Mouse (Mus musculus) intestine, embryonic 15.5 days (tissue): ENCODE data around the gene 9430097D07Rik. TPM values are rescaled to one million over a fixed set of nuclear protein-coding genes. Genes with fewer than 3 reads are reported as not detected.
A peak's percentile ranks its signal among the peaks of the same experiment; 100 is the strongest.

Experiments
- ATAC-seq: fragments of 200-750 bp; cut with Nextera tagmentation; 2 replicates; pipeline ENCODE4 v1.8.0; 2017; ENCODE audit warnings: moderate TSS enrichment, moderate library complexity
- H3K27ac ChIP-seq: fragments of 300-500 bp; sonication (generic); 2 replicates; pipeline ENCODE4 v1.5.1; 2015; ENCODE audit warnings: mild to moderate bottlenecking, inconsistent platforms
- H3K27me3 ChIP-seq: fragments of 300-500 bp; sonication (generic); replicated peaks from 2 replicates; pipeline ENCODE4 v1.6.1; 2015; ENCODE audit warnings: inconsistent platforms
- H3K36me3 ChIP-seq: fragments of 300-500 bp; sonication (generic); 2 replicates; pipeline ENCODE4 v1.6.1; 2015; ENCODE audit warnings: inconsistent platforms
- H3K4me1 ChIP-seq: fragments of 300-500 bp; sonication (generic); replicated peaks from 2 replicates; pipeline ENCODE4 v1.6.1; 2015; ENCODE audit warnings: inconsistent platforms
- H3K4me2 ChIP-seq: fragments of 300-500 bp; sonication (generic); replicated peaks from 2 replicates; pipeline ENCODE4 v1.6.1; 2015; ENCODE audit warnings: mild to moderate bottlenecking, inconsistent platforms
- H3K4me3 ChIP-seq: fragments of 300-500 bp; sonication (generic); replicated peaks from 2 replicates; pipeline ENCODE4 v1.5.1; 2015; ENCODE audit warnings: inconsistent platforms
- H3K9ac ChIP-seq: fragments of 300-500 bp; sonication (generic); 2 replicates; pipeline ENCODE4 v1.6.1; 2015; ENCODE audit warnings: inconsistent platforms
- H3K9me3 ChIP-seq: fragments of 300-500 bp; sonication (generic); 2 replicates; pipeline ENCODE4 v1.6.1; 2016; ENCODE audit warnings: inconsistent platforms
- WGBS: fragments of 180-500 bp; shearing (Covaris S2); methylation state at CpG from one replicate; pipeline ENCODE4 v1.1.7; 2015; 5-methylcytosine and 5-hydroxymethylcytosine counted together
- polyA plus RNA-seq: library from polyadenylated mRNA; unstranded; fragments of >200 nt; fragmentation: Nextera tagmentation; extraction: Ambion mirVana; gene quantifications from 2 replicates; pipeline ENCODE4 v1.2.1, GENCODE M21; 2015

The 9430097D07Rik gene
- polyA plus RNA-seq, 1 experiment from 2014 or later: not detected

GRCm38 (mm10) chr2:32589213-32589795 lies 13.8 kb upstream of the 9430097D07Rik start:
- Histone ChIP-seq H3K27ac (no peak overlapping the region), H3K4me1 (peaks cover 14% of the 10 kb centered on the region; the same call in 1 of the 2 replicates), H3K27me3 (no peaks in the 10 kb centered on the region), H3K36me3 (no peaks in the 10 kb centered on the region), H3K9me3 (no peaks in the 10 kb centered on the region), H3K4me2 (no peak overlapping the region; the same call in 1 of the 2 replicates), H3K4me3 (no peak overlapping the region), H3K9ac (no peak overlapping the region)
- ATAC-seq: no peak
- WGBS: 68% methylated on average over 11 of the region's 11 CpGs

DNA sequence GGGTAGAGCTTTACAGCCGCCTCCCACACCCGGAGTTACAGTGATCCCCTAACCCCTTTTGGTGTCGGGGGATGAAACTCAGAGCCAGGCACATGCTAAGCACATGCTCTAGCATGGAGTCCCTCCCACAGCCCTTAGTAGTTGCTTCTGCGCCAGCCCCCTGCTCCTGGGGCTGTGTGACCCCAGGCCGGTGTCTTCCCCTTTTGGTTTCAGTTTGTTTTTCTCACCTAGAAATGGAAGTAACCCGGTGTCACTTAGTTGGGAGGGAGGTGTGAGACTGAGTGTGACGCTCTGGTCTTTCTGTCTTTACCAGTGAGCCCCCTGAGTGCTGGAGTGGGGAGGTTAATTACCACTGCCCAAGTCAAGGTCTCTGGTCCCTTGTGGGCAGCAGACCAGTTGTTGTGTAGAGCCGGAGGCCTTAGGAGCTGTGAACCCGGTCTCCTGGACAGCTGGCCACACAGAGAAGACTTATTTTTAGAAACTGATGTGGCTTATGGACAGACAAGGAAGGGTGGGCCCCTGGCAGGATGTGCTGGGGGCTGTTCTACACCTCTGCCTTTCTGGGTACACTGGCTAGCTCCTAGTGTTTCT lies 12.3 kb upstream of the 9430097D07Rik start:
- Histone ChIP-seq H3K9ac (peak overlapping the region; percentile 59), H3K27ac (no peak overlapping the region), H3K36me3 (no peaks in the 10 kb centered on the region), H3K4me2 (peak overlapping the region; percentile 75), H3K9me3 (no peaks in the 10 kb centered on the region), H3K4me3 (peak overlapping the region; percentile 52), H3K27me3 (no peaks in the 10 kb centered on the region), H3K4me1 (peaks cover 17% of the 10 kb centered on the region; the same call in 1 of the 2 replicates)
- 32% methylated on average over 9 of the region's 9 CpGs for WGBS
- ATAC-seq: no peak

DNA sequence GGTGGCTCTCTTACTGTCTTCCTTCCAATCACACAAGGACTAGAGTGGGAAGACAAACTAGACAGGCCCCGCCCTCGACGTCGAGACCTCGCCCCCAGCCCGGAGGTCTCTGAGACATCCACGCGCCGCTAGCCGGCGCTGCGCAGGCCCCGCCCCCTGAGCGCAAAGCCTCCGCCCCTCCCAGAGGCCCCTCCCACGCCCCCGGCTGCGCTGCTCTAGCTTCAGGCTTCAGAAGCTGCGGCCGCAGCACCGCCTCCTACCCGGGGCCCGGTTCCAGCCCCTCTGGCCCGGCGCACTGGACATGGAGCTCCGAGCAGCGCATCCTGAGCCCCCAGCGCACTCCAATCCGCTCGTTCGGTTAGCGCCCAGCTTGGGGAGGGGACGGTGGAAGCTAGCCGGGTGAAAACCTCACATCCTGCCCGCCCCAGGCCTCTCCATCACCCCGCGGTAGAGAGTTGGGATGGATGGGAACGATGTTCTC lies 11.4 kb upstream of the 9430097D07Rik start, which contains the start of gene St6galnac4:
TSS of gene St6galnac4 (plus strand) at position 225 of the 481 bp plus-strand sequence.
- Histone ChIP-seq H3K4me3 (peak within 1 kb of the TSS; percentile 52), H3K9me3 (no peaks in the 10 kb centered on the region), H3K4me1 (peaks cover 17% of the 10 kb centered on the region; the same call in 1 of the 2 replicates), H3K36me3 (no peaks in the 10 kb centered on the region), H3K4me2 (peak within 1 kb of the TSS; percentile 75), H3K27me3 (no peaks in the 10 kb centered on the region), H3K9ac (peak within 1 kb of the TSS; percentile 59), H3K27ac (peak within 1 kb of the TSS; percentile 72)
- under 1% methylated on average over 36 of the region's 38 CpGs for WGBS
- peak; percentile 92 for ATAC-seq

GRCm38 (mm10) chr2:32585149-32585714 lies 9.7 kb upstream of the 9430097D07Rik start:
- ATAC-seq: no peak
- Histone ChIP-seq H3K9me3 (no peaks in the 10 kb centered on the region), H3K4me1 (peaks cover 17% of the 10 kb centered on the region; the same call in 1 of the 2 replicates), H3K27ac (no peak overlapping the region), H3K4me3 (no peak overlapping the region), H3K4me2 (no peak overlapping the region), H3K36me3 (no peaks in the 10 kb centered on the region), H3K9ac (no peak overlapping the region), H3K27me3 (no peaks in the 10 kb centered on the region)
- 86% methylated on average over 7 of the region's 7 CpGs for WGBS

DNA sequence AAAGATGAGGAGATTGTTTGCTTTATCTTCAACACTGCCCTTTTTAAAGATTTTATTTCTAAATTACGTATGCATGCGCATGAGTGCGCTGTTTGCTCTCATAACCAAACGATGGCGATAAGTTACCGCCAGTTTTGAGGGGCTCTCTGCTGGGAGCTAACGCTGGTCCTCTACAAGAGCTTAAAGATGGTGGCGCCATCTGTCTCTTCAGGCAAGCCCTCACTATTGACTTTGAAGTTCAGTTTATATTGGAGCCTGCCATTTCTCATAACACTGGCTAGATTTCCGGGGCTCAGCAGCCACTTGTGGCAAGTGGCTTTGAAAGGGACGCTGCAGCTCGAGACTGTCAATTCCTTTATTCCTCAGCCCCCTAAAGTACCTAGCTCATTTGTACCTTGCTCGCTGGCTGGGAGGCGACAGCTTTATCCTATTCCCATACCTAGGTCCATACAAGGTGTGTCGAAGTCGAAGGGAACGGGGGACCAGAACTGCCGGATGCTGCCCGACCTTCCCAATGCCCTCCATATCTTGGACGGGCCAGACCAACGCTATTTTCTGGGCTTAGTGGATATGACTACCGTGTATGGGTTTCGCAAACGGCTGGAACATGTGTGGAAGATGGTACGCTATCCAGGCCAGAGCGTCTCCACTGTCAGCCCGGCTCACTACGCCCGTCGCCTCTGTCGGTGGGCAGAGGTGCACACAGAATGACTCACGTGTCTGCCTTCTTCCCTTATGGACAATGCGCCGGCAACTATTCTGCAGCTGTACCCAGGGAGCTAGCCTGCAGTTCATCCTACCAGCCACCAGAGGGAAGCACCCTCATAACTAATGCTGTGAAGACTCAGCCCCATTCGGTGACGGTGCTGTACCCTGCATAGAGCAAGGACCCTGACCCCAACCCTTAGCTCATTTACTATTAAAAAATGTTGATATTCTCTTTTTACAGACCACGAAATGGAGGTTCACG lies 7.6 kb upstream of the 9430097D07Rik start:
- Histone ChIP-seq H3K36me3 (no peaks in the 10 kb centered on the region), H3K27ac (no peak overlapping the region), H3K9ac (peak overlapping the region; percentile 29; the same call in 1 of the 2 replicates), H3K4me1 (peaks cover 10% of the 10 kb centered on the region; the same call in 1 of the 2 replicates), H3K9me3 (no peaks in the 10 kb centered on the region), H3K4me3 (peak overlapping the region; percentile 26), H3K4me2 (peak overlapping the region; percentile 75), H3K27me3 (peaks cover 14% of the 10 kb centered on the region; the same call in 1 of the 2 replicates)
- ATAC-seq: peak; percentile 74
- 13% methylated on average over 37 of the region's 37 CpGs for WGBS

- WGBS: 40% methylated on average over 19 of the region's 19 CpGs
- 0 out of 2 replicates have a peak, but pooled peaks cover 5% of the 10 kb centered on the region for H3K4me1 ChIP-seq
- 0 out of 2 replicates have a peak overlapping the region, but pooled peaks have one; percentile 10 for H3K4me3 ChIP-seq
Measured at GRCm38 (mm10) chr2:32581450-32582095, 6.1 kb upstream of the 9430097D07Rik start.

GRCm38 (mm10) chr2:32578146-32579046 lies 2.9 kb upstream of the 9430097D07Rik start:
- 38% methylated on average over 25 of the region's 30 CpGs for WGBS
- Histone ChIP-seq H3K9ac (no peak overlapping the region), H3K4me3 (no peak overlapping the region), H3K27me3 (peaks cover 21% of the 10 kb centered on the region; the same call in 1 of the 2 replicates), H3K36me3 (0 out of 2 replicates have a peak, but pooled peaks cover under 1% of the 10 kb centered on the region), H3K9me3 (no peaks in the 10 kb centered on the region), H3K4me1 (peaks cover 11% of the 10 kb centered on the region), H3K4me2 (no peak overlapping the region), H3K27ac (no peak overlapping the region)
- no peak for ATAC-seq

More at GRCm38 (mm10) chr2:32581450-32582095, 6.1 kb upstream of the 9430097D07Rik start:
- Histone ChIP-seq H3K9ac (no peak overlapping the region), H3K36me3 (no peaks in the 10 kb centered on the region), H3K9me3 (no peaks in the 10 kb centered on the region), H3K27ac (no peak overlapping the region), H3K27me3 (peaks cover 18% of the 10 kb centered on the region; the same call in 1 of the 2 replicates), H3K4me2 (peak overlapping the region; percentile 37)
- peak; percentile 44 for ATAC-seq

GRCm38 (mm10) chr2:32576532-32576931 lies 1.0 kb upstream of the 9430097D07Rik start:
- Histone ChIP-seq H3K4me1 (peaks cover 15% of the 10 kb centered on the region), H3K36me3 (0 out of 2 replicates have a peak, but pooled peaks cover 3% of the 10 kb centered on the region), H3K4me2 (no peak overlapping the region), H3K9me3 (no peaks in the 10 kb centered on the region), H3K4me3 (no peak overlapping the region), H3K27ac (no peak overlapping the region), H3K27me3 (peaks cover 21% of the 10 kb centered on the region; the same call in 1 of the 2 replicates), H3K9ac (no peak overlapping the region)
- WGBS: 89% methylated on average over 9 of the region's 9 CpGs
- no peak for ATAC-seq

DNA sequence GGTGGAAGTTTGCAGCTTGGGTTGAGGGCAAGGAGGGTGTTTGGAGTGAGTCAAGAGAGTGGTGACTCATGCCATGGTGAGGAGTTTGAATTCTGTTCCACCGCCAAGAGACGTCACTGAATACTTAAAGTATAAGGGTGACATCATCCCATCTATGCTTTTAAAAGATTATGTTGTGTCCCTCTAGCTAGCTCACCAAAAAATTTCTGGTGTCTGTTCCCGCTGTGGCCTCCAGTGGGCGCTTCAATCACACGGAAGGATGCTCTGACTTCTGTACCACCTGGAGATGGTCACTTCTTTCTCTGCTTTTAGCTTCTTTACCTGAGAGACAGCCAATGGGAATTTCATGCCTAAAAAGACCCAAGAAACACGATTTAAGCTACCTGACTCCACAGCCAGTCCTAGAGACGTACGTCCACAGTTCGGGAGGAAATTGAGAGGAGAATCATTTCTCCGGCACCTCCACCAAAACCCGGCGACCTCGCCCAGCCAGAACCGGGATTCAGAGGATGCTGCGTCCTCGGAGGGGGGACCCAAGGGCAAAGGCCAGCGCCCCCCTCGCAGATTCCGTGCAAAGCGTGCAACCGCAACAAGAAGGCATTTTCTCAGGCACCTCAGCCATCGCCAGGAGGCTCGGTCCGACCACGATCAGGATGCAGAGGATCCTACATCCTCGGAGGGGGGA lies 441 bp downstream of the 9430097D07Rik start:
- no peak for ATAC-seq

DNA sequence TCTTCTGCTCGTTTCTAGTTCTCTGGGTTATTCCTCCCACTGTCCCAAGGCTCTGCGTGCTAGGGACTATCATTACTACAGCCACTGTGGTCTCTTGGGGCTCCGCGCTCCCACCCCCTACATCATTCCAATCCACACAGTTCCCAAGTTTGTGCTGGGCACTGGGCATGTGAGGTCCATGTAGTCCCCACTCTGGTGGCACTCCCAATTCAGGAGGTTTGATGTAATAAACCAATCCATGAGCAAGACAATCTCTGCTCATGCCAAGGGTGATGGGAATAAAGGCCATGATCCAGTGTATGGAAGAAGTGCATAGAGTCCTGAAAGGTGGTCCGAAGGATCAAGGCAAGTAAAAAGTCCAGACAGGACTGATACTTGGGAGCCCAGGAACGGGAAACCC lies 987 bp downstream of the 9430097D07Rik start, which contains the start of gene Pip5kl1:
TSS of gene Pip5kl1 (plus strand) at position 301 of the 400 bp plus-strand sequence.
- 76% methylated on average over 6 of the region's 6 CpGs for WGBS
- Histone ChIP-seq H3K4me2 (peak within 1 kb of the TSS; percentile 87), H3K9ac (peak within 1 kb of the TSS; percentile 46), H3K4me3 (peak within 1 kb of the TSS; percentile 37), H3K27me3 (peaks cover 18% of the 10 kb centered on the region; the same call in 1 of the 2 replicates), H3K9me3 (no peaks in the 10 kb centered on the region), H3K36me3 (0 out of 2 replicates have a peak, but pooled peaks cover 3% of the 10 kb centered on the region), H3K4me1 (peaks cover 19% of the 10 kb centered on the region), H3K27ac (no peak within 1 kb of the TSS)
- no peak for ATAC-seq

More for the DNA sequence above, 441 bp downstream of the 9430097D07Rik start:
- H3K4me3 ChIP-seq: peak overlapping the region; percentile 37
- H3K9me3 ChIP-seq: no peaks in the 10 kb centered on the region
- peak overlapping the region; percentile 46 for H3K9ac ChIP-seq
- WGBS: 2% methylated on average over 26 of the region's 26 CpGs
- peaks cover 19% of the 10 kb centered on the region for H3K4me1 ChIP-seq
- peak overlapping the region; percentile 87 for H3K4me2 ChIP-seq
- peaks cover 21% of the 10 kb centered on the region; the same call in 1 of the 2 replicates for H3K27me3 ChIP-seq
- no peak overlapping the region for H3K27ac ChIP-seq
- 0 out of 2 replicates have a peak, but pooled peaks cover 3% of the 10 kb centered on the region for H3K36me3 ChIP-seq
